Mouse (Mus musculus): ENCODE measurements around the gene Xiap.
A peak's percentile ranks its signal among the peaks of the same experiment; 100 is the strongest.
"Not testable (repeated sequence)": the region's sequence is repeated elsewhere in the genome, so short reads cannot be mapped to it uniquely, and the experiment has no call there.

The Xiap gene

DNA sequence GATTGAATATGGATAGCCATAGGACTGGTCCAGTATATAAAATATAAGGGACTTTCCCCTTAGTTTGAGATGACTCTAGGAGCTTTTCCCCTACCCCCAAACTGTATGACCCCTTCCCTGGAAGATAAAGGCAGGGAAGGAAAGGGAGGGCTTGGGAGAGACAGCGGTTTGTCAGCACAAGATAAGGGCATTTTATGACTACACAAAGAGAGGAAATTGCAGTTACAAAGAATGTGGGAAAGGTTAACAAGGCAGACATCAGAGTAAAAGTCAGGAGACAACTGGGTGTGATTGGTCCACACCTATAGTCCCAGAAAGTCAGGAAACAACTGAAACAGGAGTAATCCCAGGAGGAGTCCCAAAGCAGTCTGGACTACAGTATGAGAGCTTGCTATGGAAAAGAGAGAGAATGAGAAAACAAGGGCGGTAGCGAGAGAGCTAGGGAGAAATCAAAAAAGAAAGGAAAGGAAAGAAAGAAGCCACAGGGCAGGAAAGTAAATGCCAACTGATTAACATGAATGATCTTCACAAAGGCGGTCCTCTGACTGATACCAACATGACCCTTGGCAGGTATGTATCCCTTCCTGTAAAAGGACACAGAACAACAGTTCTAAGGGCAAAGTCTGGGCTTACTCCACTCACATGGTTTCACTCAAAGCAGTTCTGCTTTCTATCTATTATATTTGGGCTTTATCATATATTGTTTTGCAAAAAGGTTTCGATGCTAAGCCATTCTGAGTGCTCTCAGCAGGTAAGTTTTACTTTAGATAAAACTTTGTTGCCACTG is at the start of gene Xiap:
TSS of gene Xiap (plus strand) at position 398 of the 787 bp plus-strand sequence.
- no peak for DNase-seq

GRCm38 (mm10) chrX:42012677-42013208 is 46.7 kb upstream of the Xiap start:
- DNase-seq = no peak

DNA sequence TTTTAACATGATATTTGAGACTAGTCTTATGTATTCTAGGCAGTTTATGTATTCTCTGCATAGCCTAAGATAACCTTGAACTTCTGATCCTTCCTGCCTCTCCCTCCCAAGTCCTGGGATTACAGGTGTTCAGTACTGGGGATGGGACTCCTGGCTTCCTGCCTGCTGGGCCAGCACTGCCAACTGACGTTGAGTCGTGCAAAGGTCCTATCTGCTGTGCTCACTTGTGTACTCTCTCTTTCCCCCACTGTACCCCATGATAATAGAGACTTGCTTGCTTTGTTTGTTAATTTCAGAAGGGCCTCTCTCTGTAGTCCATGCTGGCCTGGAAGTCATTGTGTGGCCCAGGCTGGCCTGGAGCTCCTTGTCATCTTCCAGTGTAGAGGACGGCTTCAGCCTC is 45.7 kb upstream of the Xiap start:
- no peak for DNase-seq

GRCm38 (mm10) chrX:42014502-42014901 is 45.0 kb upstream of the Xiap start:
- DNase-seq = no peak

- no peak for DNase-seq
Observed at GRCm38 (mm10) chrX:42018030-42018429, 41.4 kb upstream of the Xiap start.

- DNase-seq = no peak
Observed at GRCm38 (mm10) chrX:42019441-42019840, 40.0 kb upstream of the Xiap start.

GRCm38 (mm10) chrX:42025802-42026440 is 33.6 kb upstream of the Xiap start:
- not testable (repeated sequence) for DNase-seq

DNA sequence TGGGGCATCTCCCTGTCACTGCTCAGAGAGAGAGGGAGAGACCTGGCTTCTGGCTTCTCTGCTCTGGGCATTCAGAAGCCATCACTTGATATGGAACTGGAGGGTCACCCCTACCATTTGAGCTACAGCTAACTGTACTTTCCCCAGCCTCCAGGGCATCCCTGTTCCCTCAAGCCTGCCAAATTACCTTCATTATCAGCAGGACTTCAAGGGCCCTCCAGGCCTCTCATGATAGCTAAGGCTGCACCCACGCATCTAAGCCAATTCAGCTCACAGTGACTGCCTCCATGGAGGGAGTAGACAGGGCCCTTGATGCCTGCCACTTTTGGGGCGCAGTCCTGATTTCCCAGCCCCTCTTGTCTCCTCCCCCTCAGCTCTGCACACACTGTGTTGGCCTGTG is 32.5 kb upstream of the Xiap start:
- DNase-seq = not testable (repeated sequence)

DNA sequence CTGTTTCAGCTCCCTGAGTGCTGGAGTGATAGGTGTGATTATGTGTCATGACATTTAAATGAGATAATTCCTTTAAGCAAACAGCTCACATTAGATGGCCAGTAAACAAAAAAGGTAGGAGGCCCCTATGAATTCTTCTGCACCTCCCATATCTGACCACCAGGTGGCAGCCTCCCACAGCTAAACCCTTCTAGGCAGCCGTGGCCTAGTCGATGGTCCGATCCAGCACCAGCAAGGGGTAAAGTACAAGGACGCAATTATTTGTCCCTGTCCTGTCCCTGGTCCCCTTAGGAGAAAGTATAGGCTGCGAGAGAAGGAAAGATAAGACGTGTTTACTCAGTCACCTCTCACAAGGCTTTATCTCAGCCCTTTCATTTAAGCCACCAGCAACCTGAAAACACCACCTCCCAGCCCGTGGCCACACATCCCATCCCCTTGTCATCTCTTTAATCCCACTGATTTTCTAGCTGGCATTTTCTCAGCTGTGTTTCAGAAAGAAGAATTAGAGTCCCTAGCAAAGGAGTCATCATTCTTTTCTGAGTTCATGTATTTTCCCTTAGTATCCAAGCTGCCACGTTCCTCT is 26.3 kb upstream of the Xiap start:
- DNase-seq = peak; percentile 44

DNA sequence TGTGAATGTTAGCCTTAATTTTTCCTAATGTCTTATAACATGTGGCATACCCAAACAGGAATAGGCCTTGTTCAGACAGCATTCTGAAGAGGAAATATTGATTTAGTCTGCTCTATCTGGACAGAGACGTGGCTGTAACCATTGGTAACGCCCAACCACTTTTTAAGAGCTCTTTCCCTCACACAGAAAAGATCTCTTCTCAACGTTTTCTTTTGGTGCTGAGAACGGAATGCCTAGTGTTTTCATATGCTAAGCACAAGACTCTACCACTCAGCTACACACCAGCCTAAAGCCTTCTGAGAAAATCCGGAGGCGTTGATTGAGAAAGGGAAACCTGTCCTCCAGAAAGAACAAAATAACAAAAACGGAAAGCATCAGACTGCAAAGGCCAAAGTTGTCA is 25.6 kb upstream of the Xiap start:
- DNase-seq = no peak

- no peak for DNase-seq
Observed at GRCm38 (mm10) chrX:42039481-42039880, 20.0 kb upstream of the Xiap start.

- DNase-seq = no peak
Observed at GRCm38 (mm10) chrX:42044935-42045334, 14.5 kb upstream of the Xiap start.

- DNase-seq = no peak
Observed at GRCm38 (mm10) chrX:42050652-42051643, 8.5 kb upstream of the Xiap start.

DNA sequence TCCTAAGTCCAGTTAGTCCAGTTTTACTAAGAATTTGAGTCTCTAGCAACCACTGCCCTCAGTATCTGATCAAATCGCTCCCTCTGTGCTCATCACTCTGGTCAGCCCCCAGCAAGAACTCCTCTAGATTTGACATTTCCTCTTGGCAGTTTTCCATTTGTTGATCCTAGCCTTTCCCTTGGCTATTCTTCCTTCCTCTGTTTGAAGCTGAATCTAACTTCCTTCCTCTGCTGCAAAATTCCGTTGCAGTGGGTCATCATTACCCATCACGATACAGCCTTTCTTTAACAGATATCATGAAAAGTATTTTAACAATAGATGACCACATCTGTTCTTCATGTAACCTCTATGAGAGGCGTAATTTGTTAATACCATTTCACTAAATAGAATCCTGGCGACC is 2.5 kb upstream of the Xiap start:
- no peak for DNase-seq

DNA sequence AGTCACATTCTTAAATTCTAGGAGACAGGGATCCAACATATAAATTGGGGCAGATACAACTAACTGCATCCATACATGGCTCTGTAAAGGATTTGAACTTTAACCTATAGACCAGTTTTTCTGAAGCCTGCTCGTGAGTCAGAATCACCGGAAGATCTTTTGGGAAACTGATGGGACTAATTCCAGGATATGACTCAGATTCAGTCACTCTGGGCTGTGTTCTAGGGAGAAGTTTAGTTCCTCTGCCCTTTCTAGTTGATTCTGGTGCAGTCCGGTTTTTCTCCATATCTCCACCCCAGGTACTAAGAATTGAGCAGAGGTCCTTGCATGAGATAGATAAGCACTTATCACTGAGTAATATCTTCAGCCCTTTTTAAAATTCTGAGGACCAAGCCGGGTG is 1.6 kb upstream of the Xiap start:
- no peak for DNase-seq

GRCm38 (mm10) chrX:42063621-42064020 is 4.1 kb downstream of the Xiap start:
- DNase-seq = no peak

- no peak for DNase-seq
Observed at GRCm38 (mm10) chrX:42065086-42065485, 5.6 kb downstream of the Xiap start.

GRCm38 (mm10) chrX:42066771-42067170 is 7.3 kb downstream of the Xiap start:
- DNase-seq = no peak

DNA sequence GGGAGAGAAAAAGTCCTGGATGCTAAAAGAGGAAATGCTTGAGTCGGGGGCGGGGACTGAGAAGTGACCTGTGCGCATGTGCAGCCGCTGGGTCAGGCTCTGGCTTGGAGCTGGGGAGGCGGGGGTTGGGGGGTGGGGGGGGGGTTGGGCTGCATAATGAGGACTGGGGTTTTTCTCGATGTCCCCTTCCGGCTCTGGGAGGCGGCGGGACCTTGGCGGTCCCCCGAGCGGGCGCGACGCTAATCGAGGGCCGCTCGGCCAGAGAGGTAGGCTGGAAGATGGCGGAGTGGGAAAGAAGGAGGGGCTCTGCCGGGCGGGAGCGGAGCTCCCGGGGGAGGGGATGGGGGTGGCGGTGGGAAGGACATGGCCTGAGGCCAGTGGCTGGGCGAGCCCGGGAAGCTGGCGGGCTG is 8.3 kb downstream of the Xiap start:
- DNase-seq = peak; percentile 53

GRCm38 (mm10) chrX:42068201-42068874 is 8.9 kb downstream of the Xiap start:
- peak; percentile 56 for DNase-seq

DNA sequence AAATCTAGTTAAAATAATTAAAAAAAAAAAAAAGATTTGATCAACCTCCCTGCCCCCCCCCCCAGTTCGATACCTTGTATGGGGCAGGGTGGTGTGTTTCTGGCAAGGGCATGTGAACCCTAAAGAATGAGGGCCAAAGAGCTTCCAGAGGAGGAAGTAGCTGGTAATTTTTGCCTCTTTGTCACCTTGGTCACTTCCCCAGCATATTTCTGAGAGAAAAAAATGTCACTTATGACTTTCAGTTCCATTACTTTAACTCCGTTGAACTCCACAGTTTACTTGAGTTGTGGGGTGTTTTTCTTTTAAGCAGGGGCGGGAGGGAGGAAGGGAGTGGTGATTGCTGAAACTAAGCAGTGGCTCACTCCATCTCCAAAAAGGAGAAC is 9.4 kb downstream of the Xiap start:
- no peak for DNase-seq

DNA sequence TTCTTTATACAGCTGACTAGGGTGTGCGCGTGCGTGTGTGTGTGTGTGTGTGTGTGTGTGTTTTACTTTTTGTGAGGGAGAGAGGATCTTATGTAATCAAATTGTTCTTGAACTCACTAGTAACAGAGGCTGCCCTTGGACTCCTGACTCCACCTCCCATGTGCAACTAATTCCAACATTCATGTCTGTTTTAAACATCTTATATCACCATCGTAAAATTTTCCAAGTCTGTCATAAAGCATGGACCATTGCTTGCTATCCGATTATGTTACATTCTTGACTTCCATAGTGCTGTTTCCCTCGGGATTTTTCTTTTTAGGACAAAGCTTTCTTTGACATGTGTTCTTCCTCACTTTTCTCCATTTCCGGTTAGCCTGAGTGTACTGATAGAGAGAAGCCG is 28.3 kb downstream of the Xiap start:
- no peak for DNase-seq

Data from right cerebral cortex, adult 18-20 months (tissue).